Mouse (Mus musculus) spleen, adult 2 months (tissue): ENCODE measurements around the gene Acy3. TPM values are rescaled to one million over a fixed set of nuclear protein-coding genes. Genes with fewer than 3 reads are reported as not detected.

Experiments used
- DNase-seq, 2 experiments: peaks; one replicate each; pipeline versions ENCODE4 v3.0.0 to v3.0.0-alpha.2; 2012 to 2021; ENCODE audit warnings: low spot score in 2 of 2, low read depth in 1 of 2
- H3K27ac ChIP-seq: fragments of 200-500 bp; 2 replicates; pipeline ENCODE4 v1.5.1; 2012; ENCODE audit warnings: low read length, inconsistent platforms; ENCODE audit not compliant: insufficient read depth
- H3K27me3 ChIP-seq: fragments of 200-500 bp; 2 replicates; pipeline ENCODE4 v1.6.1; 2012; ENCODE audit warnings: mild to moderate bottlenecking, moderate library complexity, low read length, inconsistent platforms; ENCODE audit not compliant: control insufficient read depth, insufficient read depth
- H3K36me3 ChIP-seq: fragments of 200-500 bp; 2 replicates; pipeline ENCODE4 v1.6.1; 2012; ENCODE audit warnings: mild to moderate bottlenecking, low read length, inconsistent platforms; ENCODE audit not compliant: control insufficient read depth, insufficient read depth
- H3K4me1 ChIP-seq: fragments of 200-500 bp; 2 replicates; pipeline ENCODE4 v1.6.1; 2011; ENCODE audit warnings: inconsistent platforms; ENCODE audit not compliant: control insufficient read depth, insufficient read depth, insufficient read length
- H3K4me3 ChIP-seq: fragments of 200-500 bp; 2 replicates; pipeline ENCODE4 v1.5.1; 2011; ENCODE audit warnings: mild to moderate bottlenecking, inconsistent platforms; ENCODE audit not compliant: insufficient read depth, insufficient read length; ENCODE audit errors: extremely low read depth
- CTCF ChIP-seq: fragments of 200-500 bp; IDR thresholded peaks from 2 replicates; pipeline ENCODE4 v1.5.1; 2011; ENCODE audit warnings: mild to moderate bottlenecking, inconsistent platforms; ENCODE audit not compliant: insufficient read depth, insufficient read length, insufficient replicate concordance; ENCODE audit errors: extremely low read depth
- POLR2A ChIP-seq: fragments of 200-500 bp; IDR thresholded peaks from 2 replicates; pipeline ENCODE4 v1.6.1; 2011; ENCODE audit warnings: low read depth, low read length, inconsistent platforms
- WGBS: fragments of 180-500 bp; shearing (Covaris S2); methylation state at CpG from one replicate; pipeline ENCODE4 v1.1.7; 2018; 5-methylcytosine and 5-hydroxymethylcytosine counted together
- polyA plus RNA-seq: library from polyadenylated mRNA; depleted of rRNA; stranded (reverse); fragments of >200 nt; gene quantifications from 2 replicates; pipeline ENCODE4 v1.2.3, GENCODE M21; 2012; rRNA removed

Acy3 gene
- polyA plus RNA-seq, 1 experiment = 9.6 TPM

DNA sequence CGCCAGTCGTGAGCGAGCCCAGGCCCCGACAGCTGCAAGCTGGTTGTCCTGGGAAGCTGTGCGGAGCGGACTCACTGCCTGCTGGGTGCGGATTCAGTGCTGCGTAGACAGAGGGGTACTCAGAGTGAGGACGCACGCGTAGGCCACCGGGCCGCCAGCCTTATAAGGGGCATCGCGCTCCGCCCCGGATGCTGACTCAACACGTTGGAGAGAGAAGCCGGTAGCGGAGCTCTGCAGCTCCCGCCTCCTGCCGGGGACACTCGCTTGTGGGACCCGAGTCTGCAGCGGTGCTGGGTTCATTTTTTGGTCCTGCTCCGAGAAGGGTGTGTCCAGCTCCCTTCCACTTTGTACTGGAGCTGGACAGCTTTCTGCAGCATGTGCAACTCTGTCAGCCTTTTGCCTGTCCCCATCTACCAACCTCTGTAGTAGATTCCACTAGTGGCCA is 51.4 kb downstream of the Acy3 start, which contains the start of gene Gstp1:
TSS of gene Gstp1 (minus strand) at position 198 of the 445 bp plus-strand sequence.
- Histone ChIP-seq H3K4me1 (no peaks in the 10 kb centered on the region; the same call in 1 of the 2 replicates), H3K27me3 (no peaks in the 10 kb centered on the region), H3K27ac (peak within 1 kb of the TSS; percentile 73), H3K36me3 (no peaks in the 10 kb centered on the region; the same call in 1 of the 2 replicates), H3K4me3 (peak within 1 kb of the TSS; percentile 97)
- TF ChIP-seq POLR2A = peak; percentile 77
- TF ChIP-seq CTCF = no peak
- whole genome bisulfite sequencing = 1% methylated on average over 26 of the region's 26 CpGs
- DNase-seq = peak; percentile 55 to 86

Other genes with a start within 250 kb of the Acy3 start
- gene Kmt5b, start 219.1 kb upstream of the Acy3 start, polyA plus RNA-seq = 13.9 and 14.2 TPM in 2 replicates
- 21.2 and 23.0 TPM in 2 replicates for gene Chka, start 134.8 kb upstream of the Acy3 start, polyA plus RNA-seq
- 269 and 299 TPM in 2 replicates for gene Tcirg1, start 79.4 kb upstream of the Acy3 start, polyA plus RNA-seq
- gene Ndufs8, start 73.8 kb upstream of the Acy3 start, polyA plus RNA-seq = 120 and 161 TPM in 2 replicates
- gene Aldh3b1, start 56.8 kb upstream of the Acy3 start, polyA plus RNA-seq = 24.6 and 26.1 TPM in 2 replicates
- gene Unc93b1, start 51.4 kb upstream of the Acy3 start, polyA plus RNA-seq = 753 and 934 TPM in 2 replicates
- gene Aldh3b3, start 27.9 kb upstream of the Acy3 start, polyA plus RNA-seq = 0.07 and 0.20 TPM in 2 replicates
- gene Aldh3b2, start 14.2 kb upstream of the Acy3 start, polyA plus RNA-seq = 0.65 and 0.79 TPM in 2 replicates
- gene Tbx10, start 6.2 kb downstream of the Acy3 start, polyA plus RNA-seq = not detected in 2 replicates
- 18.5 and 22.2 TPM in 2 replicates for gene Nudt8, start 14.0 kb downstream of the Acy3 start, polyA plus RNA-seq
- gene Gm49405, start 14.1 kb downstream of the Acy3 start, polyA plus RNA-seq = 2.9 and 3.1 TPM in 2 replicates
- 12.8 and 13.7 TPM in 2 replicates for gene Doc2g, start 16.7 kb downstream of the Acy3 start, polyA plus RNA-seq
- 65.5 and 71.3 TPM in 2 replicates for gene Ndufv1, start 26.2 kb downstream of the Acy3 start, polyA plus RNA-seq
- gene Gstp1, start 51.4 kb downstream of the Acy3 start, polyA plus RNA-seq = 179 and 335 TPM in 2 replicates
- 17.9 and 132 TPM in 2 replicates for gene Gstp2, start 59.5 kb downstream of the Acy3 start, polyA plus RNA-seq
- gene Gstp3, start 73.0 kb downstream of the Acy3 start, polyA plus RNA-seq = 13.0 and 15.7 TPM in 2 replicates
- 7.0 and 8.3 TPM in 2 replicates for gene Cabp2, start 95.0 kb downstream of the Acy3 start, polyA plus RNA-seq
- gene Cdk2ap2, start 110.6 kb downstream of the Acy3 start, polyA plus RNA-seq = 247 and 334 TPM in 2 replicates
- gene Pitpnm1, start 113.4 kb downstream of the Acy3 start, polyA plus RNA-seq = 358 and 415 TPM in 2 replicates
- gene Aip, start 139.3 kb downstream of the Acy3 start, polyA plus RNA-seq = 85.3 and 99.6 TPM in 2 replicates
- 0.09 and 0.11 TPM in 2 replicates for gene Gpr152, start 153.2 kb downstream of the Acy3 start, polyA plus RNA-seq
- 1.9 and 2.2 TPM in 2 replicates for gene Cabp4, start 157.5 kb downstream of the Acy3 start, polyA plus RNA-seq
- 386 and 394 TPM in 2 replicates for gene Coro1b, start 162.0 kb downstream of the Acy3 start, polyA plus RNA-seq
- 631 and 1,026 TPM in 2 replicates for gene Ptprcap, start 167.0 kb downstream of the Acy3 start, polyA plus RNA-seq
- 40.7 and 51.5 TPM in 2 replicates for gene Rps6kb2, start 176.8 kb downstream of the Acy3 start, polyA plus RNA-seq
- 52.0 and 64.5 TPM in 2 replicates for gene Carns1, start 188.9 kb downstream of the Acy3 start, polyA plus RNA-seq
- 266 and 328 TPM in 2 replicates for gene Tbc1d10c, start 204.7 kb downstream of the Acy3 start, polyA plus RNA-seq
- gene Ppp1ca, start 205.5 kb downstream of the Acy3 start, polyA plus RNA-seq = 464 and 481 TPM in 2 replicates
- gene Rad9a, start 215.1 kb downstream of the Acy3 start, polyA plus RNA-seq = 53.1 and 62.9 TPM in 2 replicates
- 128 and 163 TPM in 2 replicates for gene Clcf1, start 227.7 kb downstream of the Acy3 start, polyA plus RNA-seq
- gene AC109138.7, start 227.8 kb downstream of the Acy3 start, polyA plus RNA-seq = not detected in 2 replicates
- 233 and 309 TPM in 2 replicates for gene Pold4, start 245.3 kb downstream of the Acy3 start, polyA plus RNA-seq